Mouse (Mus musculus): Measurements from ENCODE around the gene 1700006A11Rik.
"Not testable (repeated sequence)": the region's sequence is repeated elsewhere in the genome, so short reads cannot be mapped to it uniquely, and the experiment has no call there.

Gene 1700006A11Rik

GRCm38 (mm10) chr3:124425940-124426339 lies at the start of gene 1700006A11Rik:
Gene 1700006A11Rik (minus strand): TSS chr3:124426040.
- no peak for DNase-seq (ENCODE audit: low spot score)

- DNase-seq (ENCODE audit: low spot score), result not testable (repeated sequence)
These were observed 48.5 kb upstream of the 1700006A11Rik start for GRCm38 (mm10) chr3:124474291-124474690.

GRCm38 (mm10) chr3:124466102-124466730 lies 40.4 kb upstream of the 1700006A11Rik start:
- DNase-seq (ENCODE audit: low spot score), result no peak

GRCm38 (mm10) chr3:124392201-124392600 lies 33.6 kb downstream of the 1700006A11Rik start:
- no peak for DNase-seq (ENCODE audit: low spot score)

GRCm38 (mm10) chr3:124390101-124390500 lies 35.7 kb downstream of the 1700006A11Rik start:
- no peak for DNase-seq (ENCODE audit: low spot score)

- DNase-seq (ENCODE audit: low spot score), result no peak
These were observed 36.2 kb downstream of the 1700006A11Rik start for GRCm38 (mm10) chr3:124389650-124390049.

GRCm38 (mm10) chr3:124385377-124385776 lies 40.5 kb downstream of the 1700006A11Rik start:
- not testable (repeated sequence) for DNase-seq (ENCODE audit: low spot score)

- no peak for DNase-seq (ENCODE audit: low spot score)
These were observed 53.8 kb downstream of the 1700006A11Rik start for GRCm38 (mm10) chr3:124372031-124372430.

GRCm38 (mm10) chr3:124357533-124357932 lies 68.3 kb downstream of the 1700006A11Rik start:
- DNase-seq (ENCODE audit: low spot score), result no peak
